Mouse (Mus musculus) testis, adult 2 months (tissue): ENCODE results near the gene Mlip.

Experiments
- CTCF ChIP-seq: fragments of 200-500 bp; IDR thresholded peaks from 2 replicates; pipeline ENCODE4 v1.5.1; 2012; ENCODE audit warnings: low read depth, mild to moderate bottlenecking, inconsistent platforms, low read length, moderate library complexity; ENCODE audit not compliant: control insufficient read depth, insufficient read depth, insufficient replicate concordance
- POLR2A ChIP-seq: fragments of 200-500 bp; IDR thresholded peaks from 2 replicates; pipeline ENCODE4 v1.6.1; 2012; ENCODE audit warnings: low read depth, mild to moderate bottlenecking, inconsistent platforms, low read length, moderate library complexity; ENCODE audit not compliant: control insufficient read depth

DNA sequence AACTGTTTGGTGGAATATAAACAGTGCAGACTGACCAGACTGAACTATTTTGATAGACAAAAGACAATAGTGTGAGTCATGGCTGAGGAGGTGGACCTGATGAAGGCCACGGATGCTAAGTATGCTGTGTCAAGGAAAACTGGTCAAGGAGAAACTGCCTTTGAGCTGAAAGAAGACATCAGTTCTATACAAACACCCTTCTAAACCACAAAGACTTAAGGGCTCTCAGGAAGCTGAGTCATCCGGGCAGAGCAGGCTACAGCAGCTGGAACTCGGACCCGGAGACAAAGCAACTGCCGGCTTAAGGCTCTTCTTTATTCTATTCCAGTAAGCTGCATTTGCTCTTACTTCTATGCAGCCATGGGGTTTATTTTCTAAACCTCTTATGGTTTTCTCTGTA, 180.7 kb downstream of the Mlip start:
- TF ChIP-seq CTCF (no peak), POLR2A (no peak)
